Mouse (Mus musculus): Measurements from ENCODE around the gene Arhgap9. TPM values are rescaled to one million over a fixed set of nuclear protein-coding genes. Genes with fewer than 3 reads are reported as not detected.
"Not testable (repeated sequence)": the region's sequence is repeated elsewhere in the genome, so short reads cannot be mapped to it uniquely, and the experiment has no call there.

The Arhgap9 gene
- polyA plus RNA-seq, 1 experiment = 105 TPM

DNA sequence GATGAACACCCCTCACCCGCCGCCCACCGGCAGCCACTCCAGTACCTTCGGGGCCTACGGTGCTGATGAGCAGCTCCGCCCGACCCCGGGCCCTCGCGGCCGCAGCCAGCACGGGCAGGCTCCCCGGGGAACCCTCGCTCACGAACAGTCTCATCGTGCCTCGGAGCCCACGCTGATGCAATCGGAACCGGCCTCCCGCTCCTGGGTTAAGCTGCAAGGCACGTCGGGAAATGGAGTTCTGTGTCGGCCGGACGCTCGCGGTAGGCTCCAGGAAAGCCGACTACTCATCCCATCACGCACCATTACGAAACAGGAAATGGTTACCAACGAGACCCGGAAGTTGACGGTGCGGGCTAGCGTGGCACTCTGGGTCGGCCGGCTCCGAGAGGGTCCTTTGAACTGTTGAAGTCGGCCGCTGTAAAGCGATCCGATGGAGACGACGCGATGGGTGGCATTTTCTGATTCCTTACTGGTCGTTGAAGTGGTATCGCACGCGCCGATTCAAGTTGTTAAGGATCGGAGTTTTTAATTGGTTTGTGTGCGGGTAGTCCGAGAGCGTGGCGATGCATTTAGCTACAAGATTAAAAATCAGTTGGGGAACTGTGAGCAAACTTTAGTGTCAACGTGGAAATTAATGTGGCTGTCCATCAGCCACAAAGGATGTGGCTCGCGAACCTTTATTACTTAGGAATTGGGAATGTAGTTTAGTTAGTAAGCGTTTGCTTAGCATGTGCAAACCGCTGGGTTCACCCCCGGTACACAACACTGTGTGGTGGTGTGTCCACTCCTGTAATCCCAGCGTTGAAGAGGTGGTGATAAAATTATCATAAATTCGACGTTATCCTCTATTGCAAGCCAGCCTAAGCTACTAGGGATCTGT, 10.0 kb upstream of the Arhgap9 start, which contains the start of gene Mars:
Gene Mars (minus strand): TSS at position 311 of the 880 bp plus-strand sequence.
- Histone ChIP-seq H3K36me3 (ENCODE audit: control insufficient read depth, insufficient read depth, low read length) (peaks cover 19% of the 10 kb centered on the region), H3K4me3 (ENCODE audit: control insufficient read depth, insufficient read depth, low read length) (peak within 1 kb of the TSS; percentile 93), H3K27ac (ENCODE audit: control insufficient read depth, insufficient read depth, low read length) (peak within 1 kb of the TSS; percentile 70), H3K4me1 (replicated peaks; ENCODE audit: control insufficient read depth, insufficient read depth, low read length) (0 out of 2 replicates have a peak, but pooled peaks cover 4% of the 10 kb centered on the region), H3K27me3 (ENCODE audit: control insufficient read depth, insufficient read depth, low read length) (no peaks in the 10 kb centered on the region)
- WGBS = under 1% methylated on average over 65 of the region's 65 CpGs
- TF ChIP-seq CTCF (IDR thresholded peaks at IDR 0.05; ENCODE audit: borderline replicate concordance, control insufficient read depth, extremely low read depth, insufficient read depth, low read length, poor library complexity) = no peak; the same call in none of the 2 replicates
- TF ChIP-seq POLR2A (IDR thresholded peaks at IDR 0.05; ENCODE audit: control insufficient read depth, extremely low read depth, insufficient read depth, low read length, poor library complexity) = peak; percentile 36; the same call in 1 of the 2 replicates
- peak; percentile 95 for DNase-seq

DNA sequence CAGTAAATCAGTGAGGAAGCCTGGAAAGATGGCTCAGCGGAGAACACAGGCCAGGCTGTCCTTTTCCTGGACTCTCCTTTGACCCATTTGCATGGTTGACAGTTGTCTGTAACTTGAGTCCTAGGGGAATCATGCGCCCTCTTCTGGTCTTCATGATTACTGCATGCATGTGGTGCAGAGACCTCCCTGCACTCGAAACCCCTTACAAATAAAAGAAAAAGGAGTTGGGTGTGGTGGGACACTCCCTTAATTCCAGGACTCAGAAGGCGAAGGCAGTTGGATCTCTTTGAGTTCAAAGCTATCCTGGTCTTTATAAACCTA, 9.4 kb upstream of the Arhgap9 start:
- 1% methylated on average over 4 of the region's 4 CpGs for WGBS
- peak overlapping the region; percentile 70 for H3K27ac ChIP-seq (ENCODE audit: control insufficient read depth, insufficient read depth, low read length)
- 0 out of 2 replicates have a peak, but pooled peaks cover 4% of the 10 kb centered on the region for H3K4me1 ChIP-seq (replicated peaks; ENCODE audit: control insufficient read depth, insufficient read depth, low read length)
- TF ChIP-seq POLR2A (IDR thresholded peaks at IDR 0.05; ENCODE audit: control insufficient read depth, extremely low read depth, insufficient read depth, low read length, poor library complexity) (no peak), CTCF (IDR thresholded peaks at IDR 0.05; ENCODE audit: borderline replicate concordance, control insufficient read depth, extremely low read depth, insufficient read depth, low read length, poor library complexity) (no peak)
- H3K27me3 ChIP-seq (ENCODE audit: control insufficient read depth, insufficient read depth, low read length) = no peaks in the 10 kb centered on the region
- H3K4me3 ChIP-seq (ENCODE audit: control insufficient read depth, insufficient read depth, low read length) = peak overlapping the region; percentile 93
- peaks cover 13% of the 10 kb centered on the region for H3K36me3 ChIP-seq (ENCODE audit: control insufficient read depth, insufficient read depth, low read length)
- peak; percentile 89 for DNase-seq

DNA sequence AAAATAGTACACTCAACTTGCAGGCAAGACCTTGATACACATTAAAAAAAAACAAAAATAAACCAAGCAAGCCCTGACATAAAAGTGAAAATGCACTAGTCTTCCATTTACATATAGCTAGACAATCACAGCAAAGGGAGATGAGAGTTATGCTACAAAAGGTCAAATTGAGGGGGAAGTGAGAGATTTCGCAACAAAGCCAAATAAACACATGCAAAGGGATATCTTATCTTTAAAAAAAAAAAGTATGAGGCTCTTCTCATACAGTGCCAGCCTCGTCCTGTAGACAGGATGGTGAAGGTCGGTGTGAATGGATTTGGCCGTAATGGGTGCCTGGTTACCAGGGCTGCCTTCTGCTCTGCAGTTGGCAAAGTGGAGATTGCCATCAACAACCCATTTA, 8.9 kb upstream of the Arhgap9 start:
- no peak for TF ChIP-seq CTCF (IDR thresholded peaks at IDR 0.05; ENCODE audit: borderline replicate concordance, control insufficient read depth, extremely low read depth, insufficient read depth, low read length, poor library complexity)
- TF ChIP-seq POLR2A (IDR thresholded peaks at IDR 0.05; ENCODE audit: control insufficient read depth, extremely low read depth, insufficient read depth, low read length, poor library complexity) = no peak
- 66% methylated on average over 4 of the region's 4 CpGs for WGBS
- Histone ChIP-seq H3K4me3 (ENCODE audit: control insufficient read depth, insufficient read depth, low read length) (no peak overlapping the region), H3K27ac (ENCODE audit: control insufficient read depth, insufficient read depth, low read length) (no peak overlapping the region), H3K4me1 (replicated peaks; ENCODE audit: control insufficient read depth, insufficient read depth, low read length) (0 out of 2 replicates have a peak, but pooled peaks cover 4% of the 10 kb centered on the region), H3K36me3 (ENCODE audit: control insufficient read depth, insufficient read depth, low read length) (peaks cover 12% of the 10 kb centered on the region), H3K27me3 (ENCODE audit: control insufficient read depth, insufficient read depth, low read length) (no peaks in the 10 kb centered on the region)
- DNase-seq = no peak

DNA sequence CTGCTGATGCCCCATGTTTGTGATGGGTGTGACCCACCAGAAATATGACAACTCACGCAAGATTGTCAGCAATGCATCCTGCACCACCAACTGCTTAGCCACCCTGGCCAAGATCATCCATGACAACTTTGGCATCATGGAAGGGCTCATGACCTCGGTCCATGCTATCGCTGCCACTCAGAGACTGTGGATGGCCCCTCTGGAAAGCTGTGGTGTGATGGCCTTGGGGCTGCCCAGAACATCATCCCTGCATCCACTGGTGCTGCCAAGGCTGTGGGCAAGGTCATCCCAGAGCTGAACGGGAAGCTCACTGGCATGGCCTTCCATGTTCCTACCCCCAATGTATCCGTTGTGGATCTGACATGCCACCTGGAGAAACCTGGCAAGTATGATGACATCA, 8.2 kb upstream of the Arhgap9 start:
- WGBS = 99% methylated on average over 5 of the region's 5 CpGs
- DNase-seq = not testable (repeated sequence)

DNA sequence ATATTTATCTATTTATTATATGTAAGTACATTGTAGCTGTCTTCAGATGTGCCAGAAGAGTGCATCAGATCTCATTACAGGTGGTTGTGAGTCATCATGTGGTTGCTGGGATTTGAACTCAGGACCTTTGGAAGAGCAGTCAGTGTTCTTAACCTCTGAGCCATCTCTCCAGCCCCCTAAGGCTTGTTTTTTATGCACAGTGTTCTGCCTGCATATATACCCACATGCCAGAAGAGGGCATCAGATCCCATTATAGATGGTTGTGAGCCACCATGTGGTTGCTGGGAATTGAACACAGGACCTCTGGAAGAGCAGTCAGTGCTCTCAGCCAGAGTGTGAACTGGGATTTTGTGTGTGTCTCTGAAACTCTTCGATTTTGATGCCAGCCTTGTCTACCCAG, 6.8 kb upstream of the Arhgap9 start:
- not testable (repeated sequence) for DNase-seq; H3K36me3 ChIP-seq (ENCODE audit: control insufficient read depth, insufficient read depth, low read length); H3K4me3 ChIP-seq (ENCODE audit: control insufficient read depth, insufficient read depth, low read length); H3K27ac ChIP-seq (ENCODE audit: control insufficient read depth, insufficient read depth, low read length); H3K4me1 ChIP-seq (replicated peaks; ENCODE audit: control insufficient read depth, insufficient read depth, low read length); H3K27me3 ChIP-seq (ENCODE audit: control insufficient read depth, insufficient read depth, low read length)
- 93% methylated on average over 1 of the region's 1 CpGs for WGBS

More for the DNA sequence above, 8.2 kb upstream of the Arhgap9 start:
- H3K4me3 ChIP-seq (ENCODE audit: control insufficient read depth, insufficient read depth, low read length); H3K4me1 ChIP-seq (replicated peaks; ENCODE audit: control insufficient read depth, insufficient read depth, low read length); H3K36me3 ChIP-seq (ENCODE audit: control insufficient read depth, insufficient read depth, low read length); H3K27me3 ChIP-seq (ENCODE audit: control insufficient read depth, insufficient read depth, low read length); H3K27ac ChIP-seq (ENCODE audit: control insufficient read depth, insufficient read depth, low read length): not testable (repeated sequence)

DNA sequence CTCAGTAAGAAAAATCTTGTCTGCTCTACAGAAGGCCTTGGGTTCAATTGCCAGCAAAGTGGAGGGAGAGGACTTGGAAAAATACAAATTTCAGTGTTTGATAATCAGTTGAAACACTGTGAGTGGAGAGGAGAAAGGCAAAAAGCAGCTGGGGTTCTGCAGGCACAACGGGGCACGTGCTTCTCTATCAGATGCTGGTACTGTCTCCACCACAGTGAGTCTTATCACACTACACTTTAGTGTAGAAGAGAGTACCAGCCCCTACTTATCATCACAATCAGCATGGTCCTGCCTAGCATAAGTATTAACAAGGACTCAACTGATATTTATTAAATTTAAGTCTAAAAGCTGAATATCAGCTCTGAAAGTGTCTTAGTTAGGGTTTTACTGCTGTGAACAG, 4.5 kb upstream of the Arhgap9 start:
- Histone ChIP-seq H3K27me3 (ENCODE audit: control insufficient read depth, insufficient read depth, low read length) (no peaks in the 10 kb centered on the region), H3K27ac (ENCODE audit: control insufficient read depth, insufficient read depth, low read length) (no peak overlapping the region), H3K36me3 (ENCODE audit: control insufficient read depth, insufficient read depth, low read length) (no peaks in the 10 kb centered on the region), H3K4me1 (replicated peaks; ENCODE audit: control insufficient read depth, insufficient read depth, low read length) (peaks cover 26% of the 10 kb centered on the region), H3K4me3 (ENCODE audit: control insufficient read depth, insufficient read depth, low read length) (no peak overlapping the region)
- no peak for DNase-seq
- WGBS = 93% methylated on average over 2 of the region's 2 CpGs
- TF ChIP-seq POLR2A (IDR thresholded peaks at IDR 0.05; ENCODE audit: control insufficient read depth, extremely low read depth, insufficient read depth, low read length, poor library complexity) = no peak
- TF ChIP-seq CTCF (IDR thresholded peaks at IDR 0.05; ENCODE audit: borderline replicate concordance, control insufficient read depth, extremely low read depth, insufficient read depth, low read length, poor library complexity) = no peak

DNA sequence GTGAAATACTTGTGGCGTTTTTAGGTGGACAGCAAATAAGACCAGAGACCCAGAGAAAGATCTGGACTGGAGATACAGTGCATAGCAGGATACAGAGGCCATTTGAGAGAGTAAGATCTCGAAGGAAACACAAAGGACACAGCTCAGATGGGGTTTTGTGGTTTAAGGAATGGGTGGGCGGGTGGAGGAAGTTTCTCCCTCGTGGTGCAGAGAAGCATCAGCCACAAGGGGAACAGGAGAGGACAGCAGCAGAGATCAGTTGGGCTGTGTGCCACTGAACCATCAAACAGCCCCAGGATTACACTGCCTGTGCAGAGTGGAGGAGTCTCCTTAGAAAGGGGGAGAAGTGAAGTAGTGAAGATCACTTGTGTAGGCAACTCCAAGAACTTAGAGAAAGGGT, 3.8 kb upstream of the Arhgap9 start:
- H3K27ac ChIP-seq (ENCODE audit: control insufficient read depth, insufficient read depth, low read length) = no peak overlapping the region
- DNase-seq = no peak
- no peak overlapping the region for H3K4me3 ChIP-seq (ENCODE audit: control insufficient read depth, insufficient read depth, low read length)
- 19% methylated on average over 4 of the region's 4 CpGs for WGBS
- H3K4me1 ChIP-seq (replicated peaks; ENCODE audit: control insufficient read depth, insufficient read depth, low read length) = peaks cover 33% of the 10 kb centered on the region
- H3K36me3 ChIP-seq (ENCODE audit: control insufficient read depth, insufficient read depth, low read length) = no peaks in the 10 kb centered on the region
- H3K27me3 ChIP-seq (ENCODE audit: control insufficient read depth, insufficient read depth, low read length) = no peaks in the 10 kb centered on the region
- no peak for TF ChIP-seq CTCF (IDR thresholded peaks at IDR 0.05; ENCODE audit: borderline replicate concordance, control insufficient read depth, extremely low read depth, insufficient read depth, low read length, poor library complexity)
- no peak for TF ChIP-seq POLR2A (IDR thresholded peaks at IDR 0.05; ENCODE audit: control insufficient read depth, extremely low read depth, insufficient read depth, low read length, poor library complexity)
